Mouse (Mus musculus) common myeloid progenitor, adult 5-6 weeks (primary cell): ENCODE measurements around the gene Shox2. TPM values are rescaled to one million over a fixed set of nuclear protein-coding genes. Genes with fewer than 3 reads are reported as not detected.

Source experiments
- ATAC-seq: replicated peaks from 2 replicates; pipeline ENCODE4 v1.8.0; 2016; ENCODE audit warnings: low read depth, mild to moderate bottlenecking, moderate TSS enrichment, inconsistent platforms; ENCODE audit not compliant: poor library complexity, severe bottlenecking
- total RNA-seq: library from RNA; stranded (forward); fragments of 200-1000, 187-1606 nt; gene quantifications from 2 replicates; pipeline ENCODE4 v1.2.3, GENCODE M21; 2017

Gene Shox2
- total RNA-seq, result not detected in 2 replicates

DNA sequence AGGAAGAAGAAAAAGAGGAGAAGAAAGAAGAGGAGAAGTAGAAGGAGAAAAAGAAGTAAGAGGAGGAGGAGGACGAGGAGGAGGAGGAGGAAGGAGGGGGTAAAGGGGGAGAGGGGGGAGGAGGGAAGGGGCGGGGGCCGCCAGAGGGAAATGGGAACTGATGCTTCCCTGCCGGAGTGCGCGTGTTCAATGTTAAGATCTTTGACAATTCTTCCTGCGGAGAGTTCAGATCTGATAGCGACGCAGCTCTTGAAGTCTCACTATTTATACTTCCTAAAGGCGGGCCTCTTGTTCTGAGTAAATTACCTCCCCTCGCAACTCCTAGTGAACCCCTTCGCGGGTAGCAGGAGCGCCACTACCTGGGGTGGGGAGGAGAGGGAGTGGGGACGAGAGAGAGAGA lies at the start of gene Shox2:
Gene Shox2 (minus strand): TSS at position 66 of the 400 bp plus-strand sequence.
- no peak for ATAC-seq

DNA sequence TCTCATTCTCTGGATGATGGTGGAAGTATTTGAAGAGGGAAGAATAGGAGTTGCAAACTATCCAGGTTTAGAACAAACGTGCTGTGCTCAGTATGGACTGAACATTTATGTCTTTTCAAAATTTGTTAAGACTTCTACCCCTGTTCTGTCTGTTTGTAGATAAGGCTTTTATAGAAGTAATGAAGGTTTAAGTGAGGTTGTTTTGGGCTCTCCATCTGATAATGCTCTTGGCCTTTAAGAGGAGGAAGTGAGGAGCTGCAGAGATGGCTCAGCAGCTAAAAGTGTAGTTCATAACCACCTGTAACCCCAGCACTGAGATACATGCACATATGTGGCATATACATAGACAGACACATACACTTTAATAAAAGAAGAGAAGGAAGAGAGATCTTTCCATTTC lies 15.2 kb upstream of the Shox2 start:
- ATAC-seq, result no peak

DNA sequence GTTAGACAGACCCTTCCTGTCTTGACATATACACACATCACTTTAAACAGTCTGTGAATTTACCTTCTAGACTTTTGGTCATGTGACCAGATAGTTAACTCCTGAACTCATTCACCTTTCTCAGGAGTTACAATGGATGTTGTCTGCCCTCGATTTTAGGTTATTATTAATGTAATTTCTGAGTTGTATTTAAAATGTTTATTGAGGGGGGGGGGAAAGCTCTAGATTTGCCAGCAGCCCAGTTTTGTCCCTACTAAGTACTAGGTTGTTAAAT lies 4.7 kb upstream of the Shox2 start:
- no peak for ATAC-seq

DNA sequence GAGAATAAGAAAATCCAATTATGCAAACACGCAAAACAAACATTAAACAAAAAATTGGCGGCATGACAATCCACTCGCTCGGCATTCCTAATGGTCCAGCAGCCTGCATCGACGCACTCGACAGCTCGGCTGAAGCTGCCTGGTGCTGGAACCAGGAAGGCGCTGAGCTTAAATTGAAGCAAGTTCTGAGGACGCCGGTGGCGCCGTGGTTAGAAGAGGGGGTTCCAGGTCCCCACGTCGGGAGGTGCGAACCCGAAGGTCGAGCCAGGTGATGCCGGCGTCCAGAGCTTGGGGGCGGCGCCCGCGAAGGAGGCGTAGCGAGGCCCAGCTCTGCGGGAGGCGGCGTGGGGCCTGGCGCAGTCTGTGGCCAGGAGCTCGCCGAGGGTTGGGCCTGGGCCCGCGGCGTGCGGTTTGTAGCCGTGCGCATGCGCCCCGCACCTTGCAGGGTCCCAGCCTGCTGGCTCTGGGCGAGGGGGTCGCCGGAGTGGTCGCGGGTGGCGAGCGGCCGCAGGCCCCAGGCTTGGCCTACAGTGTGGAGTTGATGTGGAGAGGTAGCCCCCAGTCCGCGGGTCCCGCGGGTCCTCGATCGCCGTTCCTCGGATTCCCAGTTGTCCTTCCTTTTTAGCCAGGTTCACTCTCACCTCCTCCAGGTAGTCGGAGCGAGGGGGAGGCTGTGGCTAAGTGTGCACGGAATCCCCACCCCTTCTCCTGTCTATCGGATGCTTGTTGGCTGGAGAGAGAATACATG lies 4.1 kb upstream of the Shox2 start:
- ATAC-seq, result peak; percentile 80

DNA sequence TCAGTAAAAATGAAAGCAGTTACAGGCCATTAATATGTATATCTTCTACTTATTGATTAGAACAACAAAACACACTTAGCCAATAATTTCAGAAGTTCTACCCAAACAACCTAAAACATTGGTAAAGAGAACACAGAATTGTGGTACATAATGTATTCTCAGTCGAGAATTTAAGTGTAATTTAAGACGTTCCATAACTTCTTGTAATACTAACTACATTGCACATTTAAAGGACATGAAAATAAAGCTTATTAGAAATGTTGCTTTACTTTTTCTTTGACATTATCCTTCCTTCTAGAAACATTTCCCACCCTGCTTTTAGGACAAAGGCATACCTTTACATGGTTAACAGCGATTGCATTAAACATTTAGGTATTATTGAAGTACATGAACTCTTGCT lies 1.9 kb upstream of the Shox2 start:
- no peak for ATAC-seq

DNA sequence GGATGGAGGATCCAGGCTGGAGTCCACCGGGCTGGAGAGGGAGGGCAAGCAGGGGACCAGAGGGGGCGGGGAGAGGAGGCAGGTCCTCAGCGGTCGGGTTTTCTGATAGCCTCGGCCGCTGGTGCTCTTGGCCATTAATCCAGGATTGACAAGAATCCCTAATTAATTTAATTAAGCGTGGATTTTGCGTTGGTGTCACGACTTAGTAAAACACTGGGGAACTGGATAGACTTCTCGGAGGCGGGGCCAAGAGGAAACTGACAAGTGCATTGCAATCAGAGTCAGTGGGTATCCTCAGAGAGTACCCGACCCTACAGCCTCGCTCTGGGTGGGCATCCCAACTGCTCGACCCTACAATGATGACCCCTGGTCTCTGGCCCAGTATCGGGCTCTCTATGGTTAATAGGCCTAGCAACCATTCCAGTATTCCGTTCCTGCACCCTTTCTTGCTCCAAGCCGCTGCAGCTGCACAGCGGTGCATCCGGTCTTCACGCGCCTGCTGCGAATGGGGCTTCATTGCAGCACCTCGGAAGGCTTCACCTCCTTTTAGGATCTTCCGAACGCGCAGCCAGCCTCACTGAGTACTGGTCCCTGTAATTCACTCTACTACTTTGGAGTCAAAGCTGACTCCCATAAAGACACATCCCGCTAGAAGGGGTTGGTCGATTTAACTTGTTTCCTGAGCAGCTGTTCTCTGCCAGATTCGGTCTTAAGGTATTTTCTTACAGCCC lies 775 bp upstream of the Shox2 start:
- 0 out of 2 replicates have a peak, but pooled peaks have one; percentile 13 for ATAC-seq

DNA sequence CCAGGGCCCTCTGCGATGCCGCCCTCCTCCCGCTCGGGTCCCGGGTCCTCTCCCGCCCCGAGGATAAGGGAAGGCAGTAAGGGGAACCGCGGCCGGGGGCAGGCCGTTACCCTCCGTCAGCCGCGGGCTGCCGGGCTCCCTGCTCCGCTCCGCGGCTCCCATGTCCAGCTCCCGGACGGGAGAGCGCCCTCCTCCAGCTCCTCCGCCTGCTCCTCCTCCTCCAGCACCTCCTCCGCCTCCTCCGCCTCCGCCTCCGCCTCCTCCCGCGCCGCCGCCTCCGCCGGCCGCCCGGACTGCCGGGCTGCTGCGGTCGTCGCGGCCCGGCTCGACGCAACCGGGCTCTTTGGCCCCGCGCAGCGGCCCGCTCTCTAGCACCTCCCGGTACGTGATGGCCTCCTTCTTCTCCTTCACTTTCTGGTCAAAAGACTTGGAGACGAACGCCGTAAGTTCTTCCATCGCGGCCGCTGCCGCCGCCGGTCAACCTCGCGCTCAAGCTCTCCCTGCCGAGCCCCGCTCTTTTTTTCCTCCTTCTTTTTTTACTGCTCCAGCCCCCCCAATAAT lies 390 bp downstream of the Shox2 start, which contains the start of gene Rsrc1:
Gene Rsrc1 (plus strand): TSS at position 290 of the 561 bp plus-strand sequence.
- 0 out of 2 replicates have a peak, but pooled peaks have one; percentile 9 for ATAC-seq

DNA sequence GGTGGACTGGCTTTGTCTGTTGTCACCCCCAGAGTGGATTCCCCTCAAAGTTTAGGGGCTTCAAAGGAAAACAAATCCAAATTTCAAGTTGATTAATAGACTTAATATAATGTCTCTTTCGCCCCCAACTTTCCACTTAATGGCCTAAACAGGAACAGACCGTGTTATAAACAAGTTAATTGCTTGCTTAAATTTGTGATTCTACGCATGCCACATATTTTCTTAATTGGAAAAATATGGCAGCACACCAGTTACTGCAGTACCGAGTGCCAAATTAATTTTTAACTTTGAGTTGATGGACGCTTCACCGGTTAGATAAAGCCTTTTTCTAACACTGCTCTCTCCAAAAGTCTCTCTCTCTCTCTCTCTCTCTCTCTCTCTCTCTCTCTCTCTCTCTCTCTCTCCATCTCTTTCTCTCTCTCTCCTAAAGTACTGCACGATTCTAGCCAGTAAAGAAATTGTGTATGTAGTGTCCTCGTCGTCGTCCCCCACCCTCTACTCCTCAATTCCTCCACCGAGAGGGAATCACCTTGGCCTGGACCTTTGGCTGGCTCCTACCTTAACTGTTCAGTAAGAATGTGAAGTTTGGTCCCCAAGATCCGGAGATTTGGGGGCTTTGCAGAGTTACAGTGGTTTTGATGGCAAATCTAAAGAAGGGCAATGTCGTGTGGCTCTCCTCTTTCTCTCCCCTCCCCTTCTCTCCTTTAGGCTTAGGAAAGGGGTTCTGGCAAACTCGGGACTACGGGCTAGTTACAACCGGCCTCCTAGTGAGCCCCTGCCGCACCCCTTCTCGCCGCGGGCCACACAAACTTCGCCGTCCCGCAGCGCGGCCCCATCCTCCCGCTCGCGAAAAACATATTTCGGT lies 1.2 kb downstream of the Shox2 start:
- no peak for ATAC-seq

DNA sequence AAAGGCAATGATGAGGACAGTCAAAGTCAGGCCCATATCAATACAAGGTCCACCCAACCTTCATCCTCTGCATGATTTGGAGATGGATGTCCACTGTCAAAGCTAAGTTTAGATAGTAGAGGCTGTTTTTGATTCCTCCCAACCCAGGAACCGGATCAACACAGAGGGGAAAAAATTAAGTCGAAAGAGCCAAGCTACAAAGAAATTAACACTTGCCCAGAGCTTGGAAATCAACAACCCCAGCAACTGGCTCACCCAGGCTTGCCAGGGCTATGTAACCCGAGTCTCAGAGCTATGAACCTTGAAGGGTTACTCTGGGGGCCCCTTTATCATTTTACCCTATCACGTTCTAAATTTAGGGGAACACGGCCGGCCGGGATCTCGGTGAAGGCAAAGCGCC lies 2.1 kb downstream of the Shox2 start:
- ATAC-seq, result no peak

DNA sequence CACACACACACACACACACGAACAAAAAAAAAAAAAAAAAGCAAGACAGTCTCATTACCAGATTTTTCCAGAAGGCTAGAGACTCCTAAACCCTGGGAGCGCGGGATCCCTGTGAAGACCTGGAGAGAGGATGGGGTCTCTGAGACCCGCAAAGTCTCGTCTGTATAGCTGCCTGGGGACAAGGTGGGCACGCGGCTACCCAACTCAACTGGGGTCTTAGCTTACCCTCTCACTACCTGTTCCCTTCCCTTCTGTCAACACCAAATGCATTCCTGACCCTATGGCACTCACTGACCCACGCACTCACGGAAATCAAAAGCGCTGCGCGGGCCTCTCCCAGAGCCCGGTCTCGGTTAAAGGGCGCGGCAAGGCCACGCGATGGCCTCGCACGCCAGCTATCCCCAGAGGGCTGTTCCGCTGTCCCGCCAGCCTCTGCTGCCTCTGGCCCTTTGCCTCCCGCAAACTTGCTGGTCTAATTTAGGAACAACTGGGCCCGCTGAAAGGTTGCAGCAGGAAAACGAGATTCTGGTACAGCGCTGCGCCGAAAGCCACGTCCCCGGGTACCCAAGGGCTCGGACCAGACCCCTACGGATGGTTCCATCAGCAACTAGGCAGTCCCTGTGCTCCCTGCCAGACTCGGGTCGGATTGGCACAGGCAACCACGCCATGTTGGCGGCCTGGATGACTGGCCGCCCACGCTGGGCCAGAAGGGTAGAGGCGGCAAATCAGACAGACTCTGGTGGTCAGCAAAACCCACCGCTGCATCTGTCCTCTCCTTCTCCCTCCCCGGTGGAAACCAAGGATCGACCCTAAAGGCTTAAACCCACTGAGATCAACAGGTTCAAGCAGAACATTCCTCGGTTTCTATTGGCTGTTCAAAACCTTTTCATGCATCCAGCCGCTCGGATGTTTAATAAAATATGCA lies 2.9 kb downstream of the Shox2 start:
- 0 out of 2 replicates have a peak, but pooled peaks have one; percentile 12 for ATAC-seq

DNA sequence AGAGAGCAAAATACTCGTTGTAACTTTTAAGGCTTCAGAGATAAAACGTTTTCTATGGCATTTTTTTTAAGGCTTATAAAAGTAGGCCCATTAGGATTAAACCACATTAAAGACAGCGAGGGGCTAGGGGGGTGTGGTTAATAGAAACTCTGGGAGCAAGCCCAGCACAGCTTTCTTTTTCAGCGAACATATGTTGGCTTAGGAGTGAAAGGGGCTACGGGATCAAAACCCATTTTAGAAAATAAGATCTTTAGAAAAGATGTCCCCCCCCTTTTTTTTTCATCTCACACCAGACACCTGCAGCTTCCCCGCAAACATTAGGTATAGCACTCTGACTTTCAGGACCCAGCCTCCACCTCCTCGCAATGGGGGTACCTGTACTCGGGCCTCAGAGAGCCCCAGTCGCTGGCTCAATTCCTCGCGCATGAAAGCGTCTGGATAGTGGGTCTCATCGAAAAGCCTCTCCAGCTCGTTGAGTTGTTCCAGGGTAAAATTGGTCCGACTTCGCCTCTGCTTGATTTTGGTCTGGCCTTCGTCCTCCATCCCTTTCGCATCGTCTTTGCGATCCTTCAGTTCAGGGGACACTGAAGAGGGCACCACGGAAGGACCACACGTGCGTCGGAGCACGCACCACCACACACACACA lies 3.6 kb downstream of the Shox2 start:
- no peak for ATAC-seq

DNA sequence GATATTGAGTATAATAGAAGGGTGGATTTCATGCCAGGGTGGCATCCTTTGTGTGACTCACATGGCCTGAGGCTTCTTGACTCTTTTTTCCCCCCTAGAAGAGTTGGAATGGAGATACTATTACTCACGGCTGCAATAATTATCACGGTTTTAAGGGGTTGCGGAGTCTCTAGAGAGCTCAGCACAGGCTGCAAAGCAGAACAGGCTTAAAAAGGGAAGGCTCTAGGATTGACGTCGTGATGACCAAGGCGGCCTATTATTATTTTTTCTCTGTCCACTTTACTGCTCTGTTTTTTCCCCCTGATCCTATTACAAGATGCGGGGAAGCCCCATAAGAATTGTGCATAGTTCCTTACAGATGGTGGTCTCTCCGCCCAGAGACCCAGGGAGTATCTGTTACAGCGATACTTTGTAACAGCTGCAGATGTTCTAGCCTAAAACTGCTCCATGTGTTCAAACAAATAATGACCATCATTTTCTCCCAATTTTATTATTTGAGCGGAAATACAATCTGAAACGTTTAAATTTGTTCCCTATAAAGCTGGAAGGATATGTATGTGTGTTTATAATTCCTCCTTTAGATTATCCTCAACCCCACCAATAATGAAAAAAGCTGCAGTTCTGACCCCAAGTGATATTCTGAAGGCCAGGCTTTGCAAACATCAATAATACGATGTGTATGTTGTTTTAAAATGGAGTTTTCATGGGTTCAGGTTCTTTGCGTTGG lies 4.5 kb downstream of the Shox2 start:
- ATAC-seq, result no peak

DNA sequence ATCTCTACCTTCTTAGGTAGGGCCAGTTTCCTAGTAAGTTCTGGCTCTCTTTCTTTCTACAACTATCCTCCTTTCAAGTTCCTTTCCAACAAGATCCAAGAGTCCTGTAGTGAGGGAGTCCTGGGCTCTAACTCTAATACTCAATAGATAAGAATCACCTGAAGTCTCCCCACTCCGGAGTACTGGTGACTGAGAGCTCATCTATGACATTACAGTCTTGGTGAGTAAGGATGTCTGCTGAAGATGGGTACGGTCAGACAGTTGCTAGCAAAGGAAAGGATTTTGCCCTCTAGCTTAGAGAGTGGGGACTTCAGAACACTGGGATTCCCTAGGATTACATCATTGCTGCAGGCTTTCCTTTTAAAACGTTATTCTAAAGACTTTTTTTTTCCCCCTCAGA lies 7.1 kb downstream of the Shox2 start:
- ATAC-seq, result no peak

DNA sequence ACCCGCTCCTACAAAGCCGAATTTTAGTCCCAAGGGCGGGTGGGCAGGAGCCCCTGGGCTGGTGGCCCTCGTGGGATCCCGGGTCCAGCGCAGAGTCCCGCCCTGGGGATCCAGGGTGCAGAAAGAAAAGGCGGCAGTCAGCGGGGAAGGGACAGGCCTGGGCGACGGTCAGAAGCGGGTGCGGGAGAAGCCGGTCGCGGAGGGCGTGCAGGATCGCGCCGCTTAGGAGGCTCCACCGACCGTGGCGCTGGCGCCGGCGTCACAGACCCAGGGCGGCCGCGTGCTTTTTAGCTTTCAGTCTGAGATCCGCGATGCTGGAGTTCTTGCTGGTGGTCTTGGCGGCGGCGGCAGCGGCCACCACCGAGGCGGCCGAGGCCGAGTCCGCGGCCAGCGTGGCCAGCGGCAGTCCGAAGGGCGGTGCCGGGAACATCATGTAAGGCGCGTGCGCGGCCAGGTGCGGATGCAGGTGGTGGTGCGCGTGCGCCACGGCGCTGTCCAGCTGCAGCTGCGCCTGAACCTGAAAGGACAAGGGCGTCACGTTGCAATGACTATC lies 8.1 kb downstream of the Shox2 start:
- peak; percentile 40 for ATAC-seq

DNA sequence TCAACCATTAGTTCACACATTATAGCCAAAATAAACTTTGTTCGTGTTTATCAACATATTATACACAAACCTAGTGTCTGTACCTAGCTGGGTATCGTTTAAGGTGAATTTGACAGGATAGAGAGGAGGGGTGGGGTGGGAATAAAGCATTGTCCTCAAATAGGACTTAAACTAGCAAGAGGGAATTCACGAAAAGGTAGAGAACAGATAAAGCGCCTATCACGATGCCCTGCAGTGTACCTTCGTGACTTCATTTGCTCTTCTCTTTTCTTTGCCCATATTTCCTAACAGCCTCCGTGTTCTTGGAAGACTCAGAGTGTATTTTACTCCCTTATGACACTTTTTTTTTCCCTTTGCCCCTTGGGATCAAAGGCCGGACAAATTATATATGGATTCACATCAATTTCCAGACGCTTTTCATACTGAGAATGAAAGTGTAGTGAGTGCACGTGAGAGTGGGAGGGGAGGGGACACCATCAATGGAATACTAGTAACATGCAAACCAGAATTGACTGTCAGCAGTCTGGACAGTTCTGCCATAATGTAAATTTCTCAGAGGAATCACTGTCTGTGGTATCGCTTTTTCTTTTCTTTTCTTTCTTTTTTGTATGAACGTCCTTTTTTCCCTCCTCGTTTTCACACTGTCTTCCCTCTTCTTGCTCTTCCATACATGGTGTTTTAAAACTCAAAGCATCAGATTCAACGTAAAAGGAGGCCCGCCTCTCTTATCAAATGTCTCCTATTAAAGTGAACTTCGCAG lies 9.2 kb downstream of the Shox2 start:
- ATAC-seq, result no peak

DNA sequence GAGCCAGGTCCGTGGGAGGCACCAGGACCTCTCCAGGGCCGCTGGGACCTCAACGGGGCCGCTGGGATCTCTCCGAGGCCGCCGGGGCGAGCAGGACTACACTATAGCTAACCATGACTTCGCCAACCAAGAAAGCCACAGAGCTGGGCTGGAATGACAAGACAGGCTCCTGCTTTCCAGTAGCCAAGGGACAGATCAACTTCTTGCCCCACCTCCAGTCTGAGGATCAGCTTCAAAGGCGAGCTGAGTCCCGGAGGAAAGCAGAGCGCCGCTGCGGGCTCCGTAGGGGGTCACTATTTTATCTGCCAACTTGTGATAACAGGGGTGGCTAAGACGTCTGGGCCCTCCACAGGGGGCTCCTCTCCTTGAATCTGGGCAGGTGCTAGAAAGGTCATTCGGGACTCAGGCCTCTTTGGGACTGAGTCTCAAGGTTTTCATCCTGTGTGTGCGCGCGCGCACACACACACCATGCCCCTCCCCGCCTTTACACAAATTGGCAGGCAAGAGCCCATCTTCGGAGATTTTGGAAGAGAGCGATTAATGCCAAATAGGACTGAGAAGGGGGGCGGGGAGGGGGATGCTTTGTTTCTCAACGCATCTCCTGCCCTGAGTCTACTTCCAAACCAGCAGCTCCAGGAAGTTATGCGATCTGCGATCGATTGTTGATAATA lies 10.8 kb downstream of the Shox2 start:
- ATAC-seq, result peak; percentile 4; the same call in 1 of the 2 replicates

DNA sequence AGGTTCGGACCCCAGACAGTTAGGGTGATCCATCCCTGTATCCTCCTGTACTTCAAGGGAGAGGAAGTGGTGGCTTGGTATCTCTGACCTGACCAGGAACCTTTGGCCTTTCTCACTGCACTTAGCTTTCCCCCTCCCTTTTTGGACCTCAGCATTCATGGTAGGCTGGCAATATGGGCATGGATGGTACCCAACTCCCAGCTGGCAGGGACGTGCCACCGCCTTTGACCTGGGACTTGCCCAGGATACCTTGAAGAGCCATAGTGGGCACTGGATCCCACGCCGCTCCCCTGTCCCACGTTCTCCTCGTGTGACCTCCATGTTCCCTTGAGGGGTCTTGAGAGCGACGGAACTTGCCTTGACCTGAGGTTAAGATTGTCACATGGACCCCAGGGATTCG lies 11.3 kb downstream of the Shox2 start:
- ATAC-seq, result 0 out of 2 replicates have a peak, but pooled peaks have one; percentile 3
